Mouse (Mus musculus) erythroblast, embryonic 14.5 days (primary cell): Measurements from ENCODE around the gene Rab7. TPM values are rescaled to one million over a fixed set of nuclear protein-coding genes. Genes with fewer than 3 reads are reported as not detected.

ENCODE experiments used
- H3K27me3 ChIP-seq: 2 replicates; pipeline ENCODE4 v1.6.1; 2012; ENCODE audit warnings: inconsistent platforms; ENCODE audit not compliant: control insufficient read depth
- H3K36me3 ChIP-seq: 2 replicates; pipeline ENCODE4 v1.6.1; 2012; ENCODE audit warnings: mild to moderate bottlenecking, inconsistent platforms; ENCODE audit not compliant: control insufficient read depth
- H3K4me1 ChIP-seq: 2 replicates; pipeline ENCODE4 v1.6.1; 2012; ENCODE audit warnings: inconsistent platforms; ENCODE audit not compliant: control insufficient read depth
- H3K4me3 ChIP-seq: replicated peaks from 2 replicates; pipeline ENCODE3; 2012; ENCODE audit warnings: moderate library complexity, mild to moderate bottlenecking, inconsistent platforms
- H3K9me3 ChIP-seq: 2 replicates; pipeline ENCODE4 v1.6.1; 2012; ENCODE audit warnings: low read length, inconsistent platforms, mixed read lengths; ENCODE audit not compliant: control insufficient read depth
- GATA1 ChIP-seq: IDR thresholded peaks from 2 replicates; pipeline ENCODE4 v1.6.1; 2012; ENCODE audit warnings: low read length, inconsistent platforms, mixed read lengths
- TAL1 ChIP-seq: IDR thresholded peaks from 3 replicates; pipeline ENCODE4 v1.6.1; 2012; ENCODE audit warnings: low read length, inconsistent platforms, mixed read lengths
- polyA plus RNA-seq: library from polyadenylated mRNA; stranded (reverse); fragments of >175 nt; gene quantifications from 2 replicates; pipeline ENCODE4 v1.2.3, GENCODE M21; 2012

Gene Rab7
- 2.7 and 3.9 TPM in 2 replicates for polyA plus RNA-seq

GRCm38 (mm10) chr6:88044577-88045405, at the start of gene Rab7:
TSS of gene Rab7 (minus strand) at chr6:88045270.
- no peaks in the 10 kb centered on the region for H3K9me3 ChIP-seq
- H3K27me3 ChIP-seq: peaks cover 18% of the 10 kb centered on the region
- H3K4me3 ChIP-seq: peak within 1 kb of the TSS; percentile 88
- TF ChIP-seq GATA1 (no peak), TAL1 (no peak)
- H3K36me3 ChIP-seq: peaks cover 28% of the 10 kb centered on the region
- H3K4me1 ChIP-seq: peaks cover 34% of the 10 kb centered on the region

- peaks cover 70% of the 10 kb centered on the region for H3K36me3 ChIP-seq
- H3K9me3 ChIP-seq: no peaks in the 10 kb centered on the region
- no peak overlapping the region for H3K4me3 ChIP-seq
- TF ChIP-seq GATA1 (no peak), TAL1 (no peak)
- peaks cover 34% of the 10 kb centered on the region for H3K4me1 ChIP-seq
- no peaks in the 10 kb centered on the region for H3K27me3 ChIP-seq
Measured at GRCm38 (mm10) chr6:88088971-88089370, 43.9 kb upstream of the Rab7 start.

GRCm38 (mm10) chr6:88084278-88085151, 39.4 kb upstream of the Rab7 start, which contains the start of gene Rpn1:
TSS of gene Rpn1 (plus strand) at chr6:88084482.
- no peak for TF ChIP-seq GATA1
- Histone ChIP-seq H3K9me3 (no peaks in the 10 kb centered on the region), H3K36me3 (peaks cover 28% of the 10 kb centered on the region), H3K27me3 (no peaks in the 10 kb centered on the region), H3K4me3 (peak within 1 kb of the TSS; percentile 84), H3K4me1 (peaks cover 60% of the 10 kb centered on the region)

- peak overlapping the region; percentile 84 for H3K4me3 ChIP-seq
- H3K4me1 ChIP-seq: peaks cover 60% of the 10 kb centered on the region
- TF ChIP-seq TAL1 (no peak), GATA1 (no peak)
- H3K27me3 ChIP-seq: no peaks in the 10 kb centered on the region
- H3K9me3 ChIP-seq: no peaks in the 10 kb centered on the region
- peaks cover 21% of the 10 kb centered on the region for H3K36me3 ChIP-seq
Measured at GRCm38 (mm10) chr6:88083672-88084071, 38.6 kb upstream of the Rab7 start.

GRCm38 (mm10) chr6:88083095-88083494, 38.0 kb upstream of the Rab7 start:
- Histone ChIP-seq H3K4me1 (peaks cover 58% of the 10 kb centered on the region), H3K27me3 (no peaks in the 10 kb centered on the region), H3K4me3 (no peak overlapping the region), H3K36me3 (peaks cover 15% of the 10 kb centered on the region), H3K9me3 (no peaks in the 10 kb centered on the region)
- no peak for TF ChIP-seq TAL1
- no peak for TF ChIP-seq GATA1

- no peaks in the 10 kb centered on the region for H3K27me3 ChIP-seq
- no peak for TF ChIP-seq TAL1
- TF ChIP-seq GATA1: no peak
- H3K9me3 ChIP-seq: no peaks in the 10 kb centered on the region
- H3K4me3 ChIP-seq: peak overlapping the region; percentile 73
- peaks cover 40% of the 10 kb centered on the region for H3K4me1 ChIP-seq
- H3K36me3 ChIP-seq: no peaks in the 10 kb centered on the region
Measured at GRCm38 (mm10) chr6:88075960-88076517, 31.0 kb upstream of the Rab7 start.

- no peak for TF ChIP-seq GATA1
- no peak for TF ChIP-seq TAL1
- H3K4me3 ChIP-seq: peak overlapping the region; percentile 73
- peaks cover 31% of the 10 kb centered on the region for H3K4me1 ChIP-seq
- no peaks in the 10 kb centered on the region for H3K9me3 ChIP-seq
- H3K36me3 ChIP-seq: no peaks in the 10 kb centered on the region
- no peaks in the 10 kb centered on the region; the same call in 1 of the 2 replicates for H3K27me3 ChIP-seq
Measured at GRCm38 (mm10) chr6:88074752-88075554, 29.9 kb upstream of the Rab7 start.

GRCm38 (mm10) chr6:88071216-88071615, 26.1 kb upstream of the Rab7 start:
- Histone ChIP-seq H3K27me3 (no peaks in the 10 kb centered on the region; the same call in 1 of the 2 replicates), H3K9me3 (no peaks in the 10 kb centered on the region), H3K36me3 (no peaks in the 10 kb centered on the region), H3K4me3 (no peak overlapping the region), H3K4me1 (peaks cover 17% of the 10 kb centered on the region)
- TF ChIP-seq GATA1 (no peak), TAL1 (no peak)
